Mouse (Mus musculus) stomach, postnatal 0 days (tissue): Measurements from ENCODE around the gene Cd274. TPM values are rescaled to one million over a fixed set of nuclear protein-coding genes. Genes with fewer than 3 reads are reported as not detected.
"Not testable (repeated sequence)": the region's sequence is repeated elsewhere in the genome, so short reads cannot be mapped to it uniquely, and the experiment has no call there.

Source experiments
- ATAC-seq: fragments of 200-750 bp; cut with Nextera tagmentation; 2 replicates; pipeline ENCODE4 v1.8.0; 2017; ENCODE audit not compliant: low FRiP score, low TSS enrichment
- DNase-seq: peaks from one replicate; pipeline ENCODE4 v3.0.0-alpha.2; 2016; ENCODE audit warnings: low spot score
- H3K27ac ChIP-seq: fragments of 300-500 bp; sonication (generic); replicated peaks from 2 replicates; pipeline ENCODE4 v1.5.1; 2014; ENCODE audit warnings: mild to moderate bottlenecking, control low read depth
- H3K27me3 ChIP-seq: fragments of 300-500 bp; sonication (generic); 2 replicates; pipeline ENCODE4 v1.6.1; 2014; ENCODE audit warnings: low read length; ENCODE audit not compliant: control insufficient read depth, insufficient read depth
- H3K36me3 ChIP-seq: fragments of 300-500 bp; sonication (generic); 2 replicates; pipeline ENCODE4 v1.6.1; 2014; ENCODE audit warnings: low read length, mixed read lengths; ENCODE audit not compliant: control insufficient read depth, insufficient read depth
- H3K4me1 ChIP-seq: fragments of 300-500 bp; sonication (generic); replicated peaks from 2 replicates; pipeline ENCODE4 v1.6.1; 2014; ENCODE audit warnings: antibody characterized with exemption; ENCODE audit not compliant: control insufficient read depth, insufficient read depth
- H3K4me2 ChIP-seq: fragments of 300-500 bp; sonication (generic); replicated peaks from 2 replicates; pipeline ENCODE4 v1.6.1; 2014; ENCODE audit warnings: low read depth, mild to moderate bottlenecking, control low read depth, moderate library complexity
- H3K4me3 ChIP-seq: fragments of 300-500 bp; sonication (generic); 2 replicates; pipeline ENCODE4 v1.5.1; 2014; ENCODE audit warnings: low read depth, low read length, control low read depth
- H3K9ac ChIP-seq: fragments of 300-500 bp; sonication (generic); 2 replicates; pipeline ENCODE4 v1.6.1; 2014; ENCODE audit warnings: mild to moderate bottlenecking, low read length, control low read depth, mixed read lengths
- H3K9me3 ChIP-seq: fragments of 300-500 bp; sonication (generic); 2 replicates; pipeline ENCODE4 v1.6.1; 2016; ENCODE audit warnings: low read length; ENCODE audit not compliant: control insufficient read depth
- CTCF ChIP-seq: IDR thresholded peaks from 2 replicates; pipeline ENCODE4 v1.5.1; 2016; ENCODE audit warnings: antibody characterized with exemption, low read depth, mild to moderate bottlenecking, moderate library complexity
- EP300 ChIP-seq: optimal IDR thresholded peaks from 2 replicates; pipeline ENCODE3; 2016; ENCODE audit warnings: antibody characterized with exemption
- WGBS: fragments of 180-500 bp; shearing (Covaris S2); extraction: QIAGEN DNeasy Blood & Tissue Kit; methylation state at CpG from one replicate; pipeline ENCODE4 v1.1.7; 2014; 5-methylcytosine and 5-hydroxymethylcytosine counted together
- polyA plus RNA-seq: library from polyadenylated mRNA; unstranded; fragments of >200 nt; fragmentation: Nextera tagmentation; extraction: Ambion mirVana; gene quantifications from 2 replicates; pipeline ENCODE4 v1.2.1, GENCODE M21; 2015

Cd274 gene
- polyA plus RNA-seq, 1 experiment from 2014 or later: 0.08 TPM

DNA sequence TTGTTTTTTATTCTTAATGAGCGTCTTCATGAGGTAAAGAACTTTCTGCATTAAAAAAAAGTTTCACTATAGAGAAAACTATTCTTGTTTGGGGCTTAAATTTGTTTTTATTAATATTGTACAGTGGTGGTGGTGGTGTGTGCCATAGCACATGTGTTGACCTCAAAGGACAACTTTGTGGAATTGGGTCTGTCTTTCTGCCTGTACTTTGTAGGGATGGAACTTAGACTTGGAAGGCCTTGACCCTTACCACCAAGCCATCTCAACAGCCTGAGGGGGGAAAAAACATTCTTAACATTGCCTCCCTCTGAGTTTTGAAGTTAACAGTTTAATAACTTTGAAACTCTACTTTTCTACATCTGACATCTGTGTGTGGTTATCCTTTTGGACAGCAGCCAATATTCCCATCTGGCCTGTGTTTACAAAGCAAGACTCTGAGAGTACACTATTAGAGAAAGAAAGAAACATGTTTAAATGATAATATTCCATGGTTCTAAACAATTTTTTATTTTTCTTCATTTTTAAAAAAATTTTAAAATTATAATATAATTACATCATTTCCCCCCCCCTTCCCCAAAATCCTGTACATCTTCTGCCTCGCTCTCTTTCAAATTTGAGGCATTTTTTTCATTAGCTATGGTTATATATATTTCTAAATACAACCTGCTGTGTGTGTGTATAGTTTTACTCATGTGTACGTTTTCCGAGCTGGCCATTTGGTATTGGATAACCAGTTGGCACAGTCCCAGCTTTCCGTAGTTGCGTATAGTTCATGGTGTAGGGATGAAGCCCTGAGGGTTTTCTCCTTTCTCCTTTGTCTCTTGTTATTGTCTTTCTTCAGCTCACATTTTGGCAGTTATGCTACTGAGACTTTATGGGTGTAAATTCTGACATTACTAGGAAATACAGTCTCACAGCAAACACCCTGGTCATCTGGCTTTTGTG is 45.5 kb downstream of the Cd274 start:
- no peak overlapping the region for H3K4me2 ChIP-seq
- no peak overlapping the region for H3K27ac ChIP-seq
- H3K36me3 ChIP-seq: no peaks in the 10 kb centered on the region
- H3K9ac ChIP-seq: no peak overlapping the region
- ATAC-seq (no peak), DNase-seq (no peak)
- H3K9me3 ChIP-seq: no peaks in the 10 kb centered on the region
- no peaks in the 10 kb centered on the region for H3K27me3 ChIP-seq
- H3K4me3 ChIP-seq: no peak overlapping the region
- WGBS: 58% methylated on average over 6 of the region's 6 CpGs
- H3K4me1 ChIP-seq: no peaks in the 10 kb centered on the region
- TF ChIP-seq EP300 (no peak), CTCF (no peak)

DNA sequence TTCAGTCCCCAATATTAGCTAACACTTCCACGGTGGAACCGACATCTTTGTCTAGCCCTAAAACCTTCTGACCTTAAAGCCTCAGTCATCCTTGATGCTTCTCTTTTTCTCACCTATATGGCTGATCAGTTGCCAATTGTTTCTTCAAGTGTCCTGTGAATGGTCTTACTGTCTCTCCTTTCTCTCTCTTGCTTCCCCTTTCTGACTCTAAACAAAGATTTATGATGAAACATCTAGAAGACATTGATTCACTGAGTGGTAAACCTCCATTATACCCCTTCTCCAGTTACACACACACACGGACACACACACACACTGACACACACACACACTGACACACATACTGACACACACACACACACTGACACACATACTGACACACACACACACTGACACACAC is 47.3 kb downstream of the Cd274 start:
- Histone ChIP-seq H3K27me3 (no peaks in the 10 kb centered on the region), H3K27ac (no peak overlapping the region), H3K36me3 (no peaks in the 10 kb centered on the region), H3K4me3 (no peak overlapping the region), H3K4me2 (no peak overlapping the region), H3K4me1 (no peaks in the 10 kb centered on the region), H3K9ac (no peak overlapping the region), H3K9me3 (no peaks in the 10 kb centered on the region)
- ATAC-seq: no peak
- DNase-seq: no peak
- no peak for TF ChIP-seq EP300
- no peak for TF ChIP-seq CTCF
- WGBS: 90% methylated on average over 3 of the region's 3 CpGs

DNA sequence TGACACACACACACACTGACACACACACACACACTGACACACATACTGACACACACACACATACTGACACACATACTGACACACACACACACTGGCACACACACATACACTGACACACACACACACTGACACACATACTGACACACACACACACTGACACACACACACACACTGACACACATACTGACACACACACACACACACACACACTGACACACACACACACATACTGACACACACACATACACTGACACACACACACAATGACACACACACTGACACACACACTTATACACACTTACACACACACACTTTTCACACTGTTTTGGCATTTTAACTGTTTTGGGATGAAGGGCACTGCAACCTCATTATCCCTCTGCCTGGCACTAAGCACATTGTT is 47.7 kb downstream of the Cd274 start:
- H3K4me2 ChIP-seq: not testable (repeated sequence)

DNA sequence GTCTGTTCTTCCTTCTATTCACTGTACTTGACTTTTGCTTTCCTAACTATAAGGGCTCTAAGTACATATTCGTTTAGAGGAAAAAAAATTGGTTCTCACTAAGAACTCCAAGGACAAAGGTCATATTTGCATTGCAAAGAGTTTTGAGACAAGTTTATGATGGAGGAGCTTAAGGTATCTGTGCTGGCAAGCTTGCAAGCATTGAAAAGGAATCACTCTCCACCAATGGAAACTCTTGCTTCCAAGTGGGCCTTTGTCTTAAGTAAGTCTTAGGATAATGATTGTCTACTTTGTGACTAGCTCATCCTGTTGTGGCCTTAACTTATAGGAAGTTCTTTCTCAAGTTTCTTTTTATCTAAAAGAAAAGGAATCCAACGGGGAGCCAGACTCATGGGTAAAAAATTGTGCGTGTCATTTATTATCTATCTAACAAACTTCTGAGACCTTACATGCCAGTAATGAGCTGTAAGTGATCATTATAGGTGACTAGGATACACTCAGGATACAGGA is 49.2 kb downstream of the Cd274 start:
- TF ChIP-seq CTCF (no peak), EP300 (no peak)
- Histone ChIP-seq H3K4me3 (no peak overlapping the region), H3K27ac (no peak overlapping the region), H3K4me2 (no peak overlapping the region), H3K36me3 (no peaks in the 10 kb centered on the region), H3K4me1 (no peaks in the 10 kb centered on the region), H3K9me3 (no peaks in the 10 kb centered on the region), H3K9ac (no peak overlapping the region), H3K27me3 (no peaks in the 10 kb centered on the region)
- ATAC-seq: no peak
- WGBS: 54% methylated on average over 3 of the region's 3 CpGs
- no peak for DNase-seq

More for the DNA sequence above, 47.7 kb downstream of the Cd274 start:
- H3K4me1 ChIP-seq, H3K4me3 ChIP-seq, H3K27me3 ChIP-seq, H3K9me3 ChIP-seq, DNase-seq, H3K36me3 ChIP-seq, ATAC-seq, H3K9ac ChIP-seq, H3K27ac ChIP-seq: not testable (repeated sequence)

DNA sequence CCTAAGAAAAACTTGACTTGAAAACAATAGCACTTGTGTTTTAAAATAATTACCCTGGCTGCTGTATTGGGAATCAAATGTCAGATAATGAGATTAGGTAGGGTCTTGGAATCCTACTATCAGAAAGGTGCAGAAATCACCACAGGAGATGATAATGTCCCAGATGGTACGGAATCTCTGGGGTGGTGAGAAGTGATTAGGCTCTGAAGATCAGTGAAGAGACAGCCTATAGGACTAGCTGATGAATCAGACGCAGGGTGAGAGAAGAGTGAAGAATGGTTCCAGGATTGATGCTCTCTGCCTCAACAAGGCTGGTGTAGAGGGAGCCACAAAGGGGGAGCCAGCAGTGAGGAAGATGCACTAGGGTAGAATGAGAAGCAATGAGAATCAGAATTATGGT is 49.9 kb downstream of the Cd274 start:
- Histone ChIP-seq H3K9me3 (no peaks in the 10 kb centered on the region), H3K4me3 (no peak overlapping the region), H3K4me1 (no peaks in the 10 kb centered on the region), H3K4me2 (no peak overlapping the region), H3K36me3 (no peaks in the 10 kb centered on the region), H3K27me3 (no peaks in the 10 kb centered on the region), H3K27ac (no peak overlapping the region), H3K9ac (no peak overlapping the region)
- TF ChIP-seq EP300 (no peak), CTCF (no peak)
- 77% methylated on average over 2 of the region's 2 CpGs for WGBS
- ATAC-seq (no peak), DNase-seq (no peak)

DNA sequence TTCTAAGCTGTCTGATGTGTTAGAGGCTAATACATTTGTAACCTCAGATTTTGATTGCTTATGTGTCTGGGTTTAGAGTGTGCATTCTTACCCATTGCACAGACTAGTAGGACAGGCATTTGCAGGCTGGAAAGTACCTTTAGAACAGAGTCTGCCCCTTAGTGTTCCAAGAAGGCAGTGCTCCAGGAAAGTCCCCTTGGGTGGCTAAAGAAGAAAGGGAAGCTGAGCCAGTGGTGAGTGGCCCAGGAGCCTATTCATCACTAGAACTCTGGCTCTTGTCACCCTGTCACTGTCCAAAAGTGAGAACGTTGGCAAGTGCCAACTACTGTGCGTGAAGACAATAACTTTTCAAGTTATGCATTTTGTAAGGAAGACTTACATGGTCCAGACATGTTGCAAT is 50.6 kb downstream of the Cd274 start:
- H3K9ac ChIP-seq: no peak overlapping the region
- H3K4me1 ChIP-seq: no peaks in the 10 kb centered on the region
- TF ChIP-seq EP300 (no peak), CTCF (no peak)
- DNase-seq: no peak
- H3K4me3 ChIP-seq: no peak overlapping the region
- no peaks in the 10 kb centered on the region for H3K9me3 ChIP-seq
- 47% methylated on average over 2 of the region's 2 CpGs for WGBS
- H3K27ac ChIP-seq: no peak overlapping the region
- H3K27me3 ChIP-seq: no peaks in the 10 kb centered on the region
- ATAC-seq: no peak
- no peak overlapping the region for H3K4me2 ChIP-seq
- no peaks in the 10 kb centered on the region for H3K36me3 ChIP-seq
